Mouse (Mus musculus) neural tube, embryonic 15.5 days (tissue): ENCODE results near the gene Cenpm. TPM values are rescaled to one million over a fixed set of nuclear protein-coding genes. Genes with fewer than 3 reads are reported as not detected.

Source experiments
- ATAC-seq: fragments of 200-750 bp; cut with Nextera tagmentation; 2 replicates; pipeline ENCODE4 v1.8.0; 2017; ENCODE audit warnings: mild to moderate bottlenecking, moderate TSS enrichment, moderate library complexity; ENCODE audit not compliant: low FRiP score
- H3K27ac ChIP-seq: fragments of 300-500 bp; sonication (generic); replicated peaks from 2 replicates; pipeline ENCODE4 v1.5.1; 2015; ENCODE audit warnings: mild to moderate bottlenecking, inconsistent platforms
- H3K27me3 ChIP-seq: fragments of 300-500 bp; sonication (generic); replicated peaks from 2 replicates; pipeline ENCODE4 v1.6.1; 2015; ENCODE audit warnings: inconsistent platforms
- H3K36me3 ChIP-seq: fragments of 300-500 bp; sonication (generic); 2 replicates; pipeline ENCODE4 v1.6.1; 2015; ENCODE audit warnings: inconsistent platforms
- H3K4me1 ChIP-seq: fragments of 300-500 bp; sonication (generic); 2 replicates; pipeline ENCODE4 v1.6.1; 2015; ENCODE audit warnings: inconsistent platforms
- H3K4me2 ChIP-seq: fragments of 300-500 bp; sonication (generic); 2 replicates; pipeline ENCODE4 v1.6.1; 2015; ENCODE audit warnings: inconsistent platforms, mild to moderate bottlenecking, moderate library complexity
- H3K4me3 ChIP-seq: fragments of 300-500 bp; sonication (generic); replicated peaks from 2 replicates; pipeline ENCODE4 v1.5.1; 2015; ENCODE audit warnings: mild to moderate bottlenecking, inconsistent platforms
- H3K9ac ChIP-seq: fragments of 300-500 bp; sonication (generic); replicated peaks from 2 replicates; pipeline ENCODE4 v1.6.1; 2015; ENCODE audit warnings: mild to moderate bottlenecking, inconsistent platforms
- H3K9me3 ChIP-seq: fragments of 300-500 bp; sonication (generic); replicated peaks from 2 replicates; pipeline ENCODE4 v1.6.1; 2016; ENCODE audit warnings: inconsistent platforms
- WGBS: fragments of 180-500 bp; shearing (Covaris S2); methylation state at CpG from one replicate; pipeline ENCODE4 v1.1.7; 2015; ENCODE audit warnings: mixed read lengths; 5-methylcytosine and 5-hydroxymethylcytosine counted together
- polyA plus RNA-seq: library from polyadenylated mRNA; unstranded; fragments of >200 nt; fragmentation: Nextera tagmentation; extraction: Ambion mirVana; gene quantifications from 2 replicates; pipeline ENCODE4 v1.2.1, GENCODE M21; 2015

Cenpm gene
- polyA plus RNA-seq, 1 experiment from 2014 or later, result 17.8 TPM

- Histone ChIP-seq H3K36me3 (no peaks in the 10 kb centered on the region), H3K4me3 (peak overlapping the region; percentile 88), H3K27me3 (no peaks in the 10 kb centered on the region), H3K27ac (no peak overlapping the region), H3K4me1 (peaks cover 12% of the 10 kb centered on the region), H3K4me2 (peak overlapping the region; percentile 76), H3K9me3 (no peaks in the 10 kb centered on the region), H3K9ac (0 out of 2 replicates have a peak overlapping the region, but pooled peaks have one; percentile 57)
- no peak for ATAC-seq
- WGBS, result 80% methylated on average over 3 of the region's 3 CpGs
These were observed 1.2 kb downstream of the Cenpm start for GRCm38 (mm10) chr15:82243311-82243710.

- no peak overlapping the region for H3K9ac ChIP-seq
- no peak overlapping the region for H3K27ac ChIP-seq
- H3K4me3 ChIP-seq, result no peak overlapping the region
- peak; percentile 79 for ATAC-seq
- H3K27me3 ChIP-seq, result no peaks in the 10 kb centered on the region
- no peaks in the 10 kb centered on the region for H3K36me3 ChIP-seq
- no peaks in the 10 kb centered on the region for H3K9me3 ChIP-seq
- H3K4me2 ChIP-seq, result no peak overlapping the region
- 19% methylated on average over 5 of the region's 5 CpGs for WGBS
- peaks cover 8% of the 10 kb centered on the region for H3K4me1 ChIP-seq
These were observed 8.0 kb downstream of the Cenpm start for GRCm38 (mm10) chr15:82236565-82236964.

GRCm38 (mm10) chr15:82235661-82236060 lies 8.9 kb downstream of the Cenpm start:
- 81% methylated on average over 10 of the region's 10 CpGs for WGBS
- H3K4me1 ChIP-seq, result peaks cover 8% of the 10 kb centered on the region
- H3K9ac ChIP-seq, result no peak overlapping the region
- no peaks in the 10 kb centered on the region for H3K27me3 ChIP-seq
- ATAC-seq, result no peak
- no peak overlapping the region for H3K4me2 ChIP-seq
- H3K4me3 ChIP-seq, result no peak overlapping the region
- no peak overlapping the region for H3K27ac ChIP-seq
- H3K36me3 ChIP-seq, result no peaks in the 10 kb centered on the region
- H3K9me3 ChIP-seq, result no peaks in the 10 kb centered on the region

DNA sequence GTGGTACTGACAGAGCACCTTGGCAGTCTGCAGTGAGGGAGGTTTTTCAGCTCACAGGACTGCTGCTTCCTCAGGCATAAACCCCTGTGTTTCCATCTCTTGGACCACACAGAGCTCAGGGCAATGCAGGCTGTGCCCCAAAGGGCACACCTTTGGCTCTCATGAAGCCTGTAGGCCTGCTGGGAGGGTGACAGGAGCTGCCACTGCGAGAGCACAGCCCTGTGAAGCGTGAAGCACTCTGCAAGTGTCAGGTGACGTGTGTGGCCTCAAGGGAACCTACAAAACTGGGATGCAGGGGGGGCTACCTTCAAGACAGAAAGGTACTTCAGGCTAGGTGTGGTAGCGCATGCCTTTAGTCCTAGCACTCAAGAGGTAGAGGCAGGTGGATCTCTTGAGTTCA lies 11.9 kb downstream of the Cenpm start:
- no peaks in the 10 kb centered on the region for H3K27me3 ChIP-seq

GRCm38 (mm10) chr15:82231591-82232378 lies 12.8 kb downstream of the Cenpm start:
- 58% methylated on average over 11 of the region's 11 CpGs for WGBS
- H3K27me3 ChIP-seq, result no peaks in the 10 kb centered on the region
- ATAC-seq, result no peak
- no peak overlapping the region for H3K9ac ChIP-seq
- H3K4me3 ChIP-seq, result no peak overlapping the region
- H3K9me3 ChIP-seq, result no peaks in the 10 kb centered on the region
- H3K4me1 ChIP-seq, result peaks cover 8% of the 10 kb centered on the region
- no peak overlapping the region for H3K27ac ChIP-seq
- H3K4me2 ChIP-seq, result no peak overlapping the region
- H3K36me3 ChIP-seq, result no peaks in the 10 kb centered on the region

More for the DNA sequence above, 11.9 kb downstream of the Cenpm start:
- Histone ChIP-seq H3K4me1 (peaks cover 8% of the 10 kb centered on the region), H3K4me2 (no peak overlapping the region), H3K9ac (no peak overlapping the region), H3K27ac (no peak overlapping the region), H3K36me3 (no peaks in the 10 kb centered on the region), H3K9me3 (no peaks in the 10 kb centered on the region), H3K4me3 (no peak overlapping the region)
- WGBS, result 79% methylated on average over 4 of the region's 4 CpGs
- ATAC-seq, result no peak

GRCm38 (mm10) chr15:82231100-82231499 lies 13.4 kb downstream of the Cenpm start:
- Histone ChIP-seq H3K36me3 (no peaks in the 10 kb centered on the region), H3K4me2 (no peak overlapping the region), H3K4me1 (peaks cover 8% of the 10 kb centered on the region), H3K27ac (no peak overlapping the region), H3K4me3 (no peak overlapping the region), H3K9ac (no peak overlapping the region), H3K27me3 (no peaks in the 10 kb centered on the region), H3K9me3 (no peaks in the 10 kb centered on the region)
- 75% methylated on average over 4 of the region's 4 CpGs for WGBS
- ATAC-seq, result no peak

DNA sequence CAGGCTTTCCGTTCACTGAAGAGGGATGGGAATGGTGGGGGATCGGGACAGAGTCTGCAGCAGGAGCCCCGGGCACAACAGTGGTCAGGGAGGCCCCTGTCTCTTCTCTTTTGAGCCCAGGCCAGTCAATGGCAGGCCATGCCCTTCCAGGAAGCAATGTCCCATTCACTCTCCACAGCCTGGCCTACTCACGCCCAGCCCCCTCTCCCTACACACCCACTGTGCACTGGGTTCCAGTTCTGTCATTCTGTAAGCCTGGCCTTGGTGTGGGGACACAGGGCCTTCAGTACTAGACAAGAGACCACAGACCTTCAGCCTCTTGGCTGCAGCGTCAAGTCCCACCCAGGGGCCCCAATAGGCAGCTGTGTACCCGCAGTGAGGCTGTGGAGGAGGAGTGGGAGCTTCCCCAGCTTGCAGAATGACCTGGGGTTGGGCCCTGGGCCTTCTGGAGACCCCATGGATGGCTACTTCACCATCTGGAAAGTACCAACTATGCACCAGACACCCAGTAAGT lies 14.4 kb downstream of the Cenpm start:
- Histone ChIP-seq H3K4me2 (no peak overlapping the region), H3K9me3 (no peaks in the 10 kb centered on the region), H3K27me3 (peaks cover 4% of the 10 kb centered on the region), H3K36me3 (no peaks in the 10 kb centered on the region), H3K9ac (no peak overlapping the region), H3K27ac (no peak overlapping the region), H3K4me1 (peaks cover 8% of the 10 kb centered on the region), H3K4me3 (no peak overlapping the region)
- WGBS, result 75% methylated on average over 6 of the region's 6 CpGs
- no peak for ATAC-seq

DNA sequence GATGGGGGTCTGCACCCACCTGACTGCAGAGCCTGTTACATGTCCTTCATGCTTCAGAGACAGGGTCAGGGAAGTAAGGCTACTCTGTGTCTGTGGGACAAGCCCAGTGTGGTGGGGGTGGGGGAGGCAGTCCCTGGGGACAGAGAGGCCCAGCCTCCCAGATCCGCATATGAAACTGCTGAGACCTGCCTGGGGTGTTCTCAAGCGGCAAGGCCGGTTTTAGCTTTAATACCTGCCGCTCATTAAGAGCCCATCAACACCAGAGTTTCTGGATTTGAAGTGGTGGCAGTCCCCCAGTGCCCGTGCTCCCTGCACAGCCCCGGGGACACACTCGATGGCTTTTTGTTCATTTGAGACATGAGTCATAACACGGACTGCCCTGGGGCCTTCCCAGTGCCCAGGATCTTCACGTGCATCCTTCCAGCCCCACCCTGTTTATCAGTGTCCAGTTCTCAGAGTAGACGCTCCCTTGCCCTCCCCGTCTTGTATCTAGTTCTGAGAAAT lies 15.0 kb downstream of the Cenpm start:
- Histone ChIP-seq H3K4me3 (no peak overlapping the region), H3K27ac (no peak overlapping the region), H3K4me2 (no peak overlapping the region), H3K9me3 (no peaks in the 10 kb centered on the region), H3K4me1 (peaks cover 10% of the 10 kb centered on the region), H3K9ac (no peak overlapping the region), H3K36me3 (no peaks in the 10 kb centered on the region), H3K27me3 (peaks cover 9% of the 10 kb centered on the region)
- no peak for ATAC-seq
- 46% methylated on average over 11 of the region's 11 CpGs for WGBS

GRCm38 (mm10) chr15:82225769-82226168 lies 18.8 kb downstream of the Cenpm start:
- Histone ChIP-seq H3K9me3 (no peaks in the 10 kb centered on the region), H3K4me3 (no peak overlapping the region), H3K27ac (no peak overlapping the region), H3K4me2 (no peak overlapping the region), H3K36me3 (no peaks in the 10 kb centered on the region), H3K4me1 (peaks cover 12% of the 10 kb centered on the region), H3K27me3 (peaks cover 20% of the 10 kb centered on the region), H3K9ac (no peak overlapping the region)
- 99% methylated on average over 5 of the region's 5 CpGs for WGBS
- no peak for ATAC-seq

DNA sequence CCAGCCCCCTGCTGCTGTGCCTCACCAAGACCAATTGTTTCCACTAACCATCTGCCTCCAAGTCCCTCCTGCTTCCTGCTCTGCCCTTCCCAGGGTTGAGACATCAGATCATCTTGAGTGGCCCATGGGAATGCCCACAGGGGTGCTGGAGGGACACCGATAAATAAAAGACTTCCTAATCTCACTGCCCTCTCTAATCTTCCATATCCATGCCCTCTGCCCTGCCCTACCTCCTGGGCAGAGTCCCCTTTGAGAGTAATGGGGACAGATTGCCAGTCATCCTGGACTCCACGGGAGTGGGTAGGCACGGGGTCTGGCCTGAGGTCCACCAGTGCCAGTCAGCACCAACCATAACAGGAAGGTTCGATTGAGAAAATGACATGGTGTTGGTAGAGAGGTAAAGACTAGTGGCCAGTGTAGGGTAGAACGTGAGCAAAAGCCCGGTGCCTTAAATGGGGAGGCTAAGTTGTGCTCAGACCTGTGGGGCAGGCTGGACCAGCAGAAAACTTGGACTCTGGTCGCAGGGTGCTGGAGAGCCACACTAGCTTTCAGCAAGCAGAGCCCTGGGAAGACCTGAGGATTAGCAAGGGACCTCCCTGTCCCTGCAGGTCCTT lies 19.8 kb downstream of the Cenpm start:
- ATAC-seq, result no peak
- peak overlapping the region; percentile 63 for H3K4me2 ChIP-seq
- peaks cover 20% of the 10 kb centered on the region for H3K27me3 ChIP-seq
- no peak overlapping the region for H3K27ac ChIP-seq
- no peak overlapping the region for H3K9ac ChIP-seq
- no peaks in the 10 kb centered on the region for H3K9me3 ChIP-seq
- no peaks in the 10 kb centered on the region for H3K36me3 ChIP-seq
- H3K4me1 ChIP-seq, result peaks cover 12% of the 10 kb centered on the region
- 42% methylated on average over 7 of the region's 7 CpGs for WGBS
- H3K4me3 ChIP-seq, result peak overlapping the region; percentile 34

- peaks cover 20% of the 10 kb centered on the region for H3K27me3 ChIP-seq
- no peaks in the 10 kb centered on the region for H3K9me3 ChIP-seq
- H3K4me2 ChIP-seq, result peak within 1 kb of the TSS; percentile 63
- 2% methylated on average over 43 of the region's 44 CpGs for WGBS
- H3K4me1 ChIP-seq, result peaks cover 12% of the 10 kb centered on the region
- ATAC-seq, result peak; percentile 56
- no peaks in the 10 kb centered on the region for H3K36me3 ChIP-seq
- peak within 1 kb of the TSS; percentile 6; the same call in 1 of the 2 replicates for H3K9ac ChIP-seq
- H3K4me3 ChIP-seq, result peak within 1 kb of the TSS; percentile 34
- H3K27ac ChIP-seq, result no peak within 1 kb of the TSS
These were observed 20.6 kb downstream of the Cenpm start, which contains the start of gene Tnfrsf13c for GRCm38 (mm10) chr15:82223657-82224601. Tnfrsf13c (minus strand) TSS chr15:82224369.
